Mouse (Mus musculus): ENCODE results near the gene Smarcd1.
"Not testable (repeated sequence)": the region's sequence is repeated elsewhere in the genome, so short reads cannot be mapped to it uniquely, and the experiment has no call there.

The Smarcd1 gene

GRCm38 (mm10) chr15:99688712-99689111 is 13.2 kb upstream of the Smarcd1 start:
- peak; percentile 67 for DNase-seq

DNA sequence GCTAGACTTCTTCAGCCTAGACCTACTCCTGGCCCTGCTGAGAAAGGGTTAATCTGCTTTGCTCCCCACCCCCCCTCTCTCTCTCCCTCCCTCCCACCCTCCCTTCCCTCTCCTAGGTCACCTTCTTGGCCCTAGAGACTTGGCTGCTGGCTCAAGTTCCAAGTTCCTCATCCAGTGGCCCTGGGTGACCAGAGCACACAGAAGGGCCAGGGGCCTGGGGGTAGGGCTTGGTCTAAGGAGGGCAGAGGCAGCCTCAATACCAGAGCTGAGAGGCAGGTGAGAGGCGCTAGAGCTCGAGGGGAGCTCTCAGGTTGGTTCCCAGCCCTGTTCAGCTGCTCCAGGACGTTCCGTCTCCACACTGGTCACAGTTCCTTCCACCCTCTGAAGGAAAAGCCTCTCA is 11.0 kb upstream of the Smarcd1 start:
- no peak for DNase-seq

DNA sequence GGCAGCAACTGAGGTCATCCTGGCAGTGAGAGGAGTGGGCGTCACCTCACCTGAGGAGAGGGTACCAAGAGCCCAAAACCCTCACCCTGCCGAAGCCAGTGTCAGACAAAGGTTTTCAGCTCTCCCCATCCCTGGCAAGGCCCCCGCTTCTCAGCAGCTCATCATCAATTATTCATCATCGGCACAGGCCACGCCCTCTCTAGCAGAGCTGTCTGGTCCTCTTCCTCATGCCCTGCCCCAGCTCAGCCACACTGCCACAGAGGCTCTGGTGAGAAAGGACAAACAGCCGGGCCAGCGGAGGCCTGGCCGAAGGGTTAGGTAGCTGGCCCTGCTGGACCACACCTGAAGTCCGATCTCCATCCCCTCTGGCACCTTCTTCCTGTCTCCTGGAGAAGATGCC is 10.0 kb upstream of the Smarcd1 start:
- DNase-seq = no peak

GRCm38 (mm10) chr15:99697309-99697708 is 4.6 kb upstream of the Smarcd1 start:
- DNase-seq = no peak

- no peak for DNase-seq
Measured at GRCm38 (mm10) chr15:99698533-99699085, 3.3 kb upstream of the Smarcd1 start.

- no peak for DNase-seq
Measured at GRCm38 (mm10) chr15:99699715-99700114, 2.2 kb upstream of the Smarcd1 start.

DNA sequence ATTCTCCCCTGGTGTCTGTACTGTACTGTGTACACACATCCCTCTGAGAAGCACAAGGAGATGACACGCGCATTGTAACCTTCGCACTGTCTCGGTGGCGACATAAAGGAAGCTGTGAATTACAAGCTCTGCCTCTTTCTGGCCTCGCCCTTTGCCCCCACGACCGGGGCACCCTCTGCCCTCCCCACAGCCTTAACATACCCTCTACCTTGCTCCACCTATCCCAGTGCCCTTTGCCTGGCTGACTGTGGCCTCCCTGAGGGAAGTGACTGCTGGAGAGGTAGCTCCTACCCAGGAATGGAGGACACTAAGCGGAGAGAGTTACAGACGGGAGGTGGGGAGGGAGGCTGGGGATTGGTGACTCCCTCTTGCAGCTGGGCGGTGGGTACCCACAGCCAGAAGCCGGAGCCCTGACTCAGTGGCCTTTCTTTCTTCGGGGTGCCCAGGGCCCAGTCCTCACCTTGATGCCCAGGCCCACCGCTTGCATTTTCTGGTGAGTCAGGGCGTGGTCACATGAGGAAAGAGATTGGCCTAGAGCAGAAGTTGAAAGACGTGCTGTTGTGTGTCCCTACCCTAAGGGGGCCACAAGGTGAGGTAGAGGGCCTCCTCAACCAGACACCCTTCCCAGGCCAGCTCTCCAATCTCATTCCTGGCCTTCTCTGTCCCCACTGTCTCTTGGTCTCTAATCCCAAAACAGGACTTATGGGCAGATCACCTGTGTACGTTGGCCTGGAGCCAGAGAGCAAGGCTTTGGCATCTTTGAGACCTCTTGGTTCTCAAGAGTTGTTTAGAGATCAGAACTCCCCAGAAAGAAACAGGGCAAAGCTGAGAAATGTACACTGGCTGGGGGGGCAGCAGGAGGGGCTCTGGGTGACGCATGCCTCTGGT is 1.5 kb upstream of the Smarcd1 start:
- DNase-seq = no peak

DNA sequence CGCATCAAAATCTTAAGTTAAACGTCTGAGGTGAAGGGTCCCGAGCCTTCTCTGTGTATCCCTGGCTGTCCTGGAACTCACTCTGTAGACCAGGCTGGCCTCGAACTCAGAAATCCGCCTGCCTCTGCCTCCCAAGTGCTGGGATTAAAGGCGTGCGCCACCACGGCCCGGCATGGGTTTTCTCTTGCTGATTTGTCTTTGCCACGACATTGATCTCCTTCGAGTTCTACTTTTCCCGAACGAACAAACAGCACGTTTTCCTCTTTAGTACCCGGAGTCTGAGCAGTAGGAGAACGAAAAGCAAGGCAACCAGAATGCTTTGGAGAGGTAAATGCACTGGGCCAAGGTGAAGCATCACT is 310 bp upstream of the Smarcd1 start:
- DNase-seq = not testable (repeated sequence)

DNA sequence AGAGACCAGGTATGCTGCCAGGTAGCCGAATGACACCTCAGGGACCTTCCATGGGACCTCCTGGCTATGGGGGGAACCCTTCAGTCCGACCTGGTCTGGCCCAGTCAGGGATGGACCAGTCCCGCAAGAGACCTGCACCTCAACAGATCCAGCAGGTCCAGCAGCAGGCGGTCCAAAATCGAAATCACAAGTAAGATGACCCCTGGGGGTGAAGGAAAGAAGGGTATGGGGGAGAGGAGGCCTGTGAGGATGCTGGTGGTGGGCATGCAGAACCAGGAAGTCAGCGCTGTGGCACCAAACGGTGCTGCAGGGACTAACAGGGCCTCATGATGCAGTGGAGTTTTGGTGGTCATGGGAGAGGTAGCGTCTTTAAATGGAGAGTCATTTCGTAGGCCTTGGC is 1.2 kb downstream of the Smarcd1 start:
- DNase-seq = no peak

DNA sequence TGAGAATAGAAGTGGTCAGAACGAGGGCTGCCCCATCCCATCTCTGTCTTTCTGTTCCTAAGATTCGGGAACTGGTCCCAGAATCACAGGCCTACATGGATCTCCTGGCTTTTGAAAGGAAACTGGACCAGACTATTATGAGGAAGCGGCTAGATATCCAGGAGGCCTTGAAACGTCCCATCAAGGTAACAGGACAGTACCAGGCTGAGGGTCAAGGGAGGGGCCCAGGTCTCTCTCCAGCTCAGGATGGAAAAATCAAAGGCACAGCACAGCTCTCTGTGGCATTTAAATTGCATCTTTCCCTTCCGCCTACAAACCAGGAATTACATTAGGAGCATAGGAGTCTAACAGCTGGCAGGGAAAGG is 1.7 kb downstream of the Smarcd1 start:
- no peak for DNase-seq

DNA sequence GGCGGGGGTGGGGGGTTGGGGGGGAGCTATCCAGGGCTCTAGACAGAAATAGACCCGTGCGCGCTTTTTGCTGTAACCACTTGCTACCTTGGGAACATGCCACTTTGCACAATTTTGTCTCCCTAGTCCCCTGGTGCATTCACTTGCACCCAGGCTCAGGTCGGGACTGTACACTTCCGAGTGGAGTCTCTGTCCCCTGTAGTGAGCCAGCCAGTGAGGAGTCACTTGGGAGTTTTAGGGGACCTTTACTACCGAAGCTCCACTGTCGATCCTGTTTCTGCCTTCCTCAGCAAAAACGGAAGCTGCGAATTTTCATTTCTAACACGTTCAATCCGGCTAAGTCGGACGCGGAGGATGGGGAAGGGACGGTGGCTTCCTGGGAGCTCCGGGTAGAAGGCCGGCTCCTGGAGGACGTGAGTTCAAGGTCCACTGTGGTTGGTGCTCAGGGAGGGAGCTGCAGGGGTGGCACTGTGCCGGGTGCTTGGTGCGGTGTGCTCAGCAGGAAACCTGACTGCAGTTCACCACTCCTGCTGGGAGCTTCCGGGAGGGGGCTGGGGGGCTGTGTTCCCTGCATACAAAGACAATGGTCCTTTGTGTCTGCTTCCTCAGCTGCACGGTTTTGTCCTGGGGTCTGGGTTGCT is 2.2 kb downstream of the Smarcd1 start:
- no peak for DNase-seq

- DNase-seq = no peak
Measured at GRCm38 (mm10) chr15:99704881-99705280, 3.0 kb downstream of the Smarcd1 start.

GRCm38 (mm10) chr15:99705440-99706048 is 3.6 kb downstream of the Smarcd1 start, which contains the start of gene Gm17349:
Gene Gm17349 (minus strand): TSS chr15:99705490.
- peak; percentile 63 for DNase-seq

DNA sequence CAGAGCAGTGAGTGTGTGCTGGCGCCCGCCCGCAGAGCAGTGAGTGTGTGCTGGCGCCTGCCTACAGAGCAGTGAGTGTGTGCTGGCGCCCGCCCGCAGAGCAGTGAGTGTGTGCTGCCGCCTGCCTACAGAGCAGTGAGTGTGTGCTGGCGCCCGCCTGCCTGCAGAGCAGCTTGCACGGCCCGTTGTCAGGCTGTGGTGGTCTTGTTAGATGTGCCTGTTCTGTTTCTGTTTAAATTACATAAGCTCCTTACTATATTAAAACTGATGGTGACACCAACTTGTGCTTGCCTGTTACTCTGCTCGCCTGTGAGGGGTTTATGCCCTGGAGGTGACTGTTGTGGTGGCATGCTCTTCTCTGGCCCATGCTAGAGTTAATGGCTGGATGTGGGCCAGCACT is 6.2 kb downstream of the Smarcd1 start:
- DNase-seq = no peak

GRCm38 (mm10) chr15:99710221-99711190 is 8.6 kb downstream of the Smarcd1 start:
- DNase-seq = no peak

GRCm38 (mm10) chr15:99711491-99711890 is 9.6 kb downstream of the Smarcd1 start:
- no peak for DNase-seq

GRCm38 (mm10) chr15:99712666-99713559 is 11.0 kb downstream of the Smarcd1 start:
- DNase-seq = no peak

DNA sequence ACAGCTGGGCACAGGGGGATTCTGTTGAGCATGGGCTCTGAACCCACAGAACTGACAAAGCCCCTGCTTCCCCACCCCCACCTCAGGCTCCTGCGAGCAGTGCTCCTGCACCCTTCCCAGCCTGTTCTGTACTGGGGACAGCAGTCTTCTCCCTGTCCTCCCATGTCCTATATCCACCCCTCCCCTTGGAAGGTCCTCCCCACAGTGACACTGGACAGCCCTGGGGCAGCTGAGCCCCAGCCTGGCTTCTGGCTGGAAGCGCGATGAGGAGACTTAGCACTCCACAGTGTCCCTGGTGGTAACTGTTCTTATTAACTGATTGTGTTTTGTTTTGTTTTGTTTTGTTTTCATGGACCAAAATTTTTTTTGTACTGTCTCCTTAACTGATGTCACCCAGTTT is 11.6 kb downstream of the Smarcd1 start:
- DNase-seq = no peak

- no peak for DNase-seq
Measured at GRCm38 (mm10) chr15:99714206-99714605, 12.3 kb downstream of the Smarcd1 start.

- DNase-seq = peak; percentile 83
Measured at GRCm38 (mm10) chr15:99714858-99715257, 12.9 kb downstream of the Smarcd1 start.

DNA sequence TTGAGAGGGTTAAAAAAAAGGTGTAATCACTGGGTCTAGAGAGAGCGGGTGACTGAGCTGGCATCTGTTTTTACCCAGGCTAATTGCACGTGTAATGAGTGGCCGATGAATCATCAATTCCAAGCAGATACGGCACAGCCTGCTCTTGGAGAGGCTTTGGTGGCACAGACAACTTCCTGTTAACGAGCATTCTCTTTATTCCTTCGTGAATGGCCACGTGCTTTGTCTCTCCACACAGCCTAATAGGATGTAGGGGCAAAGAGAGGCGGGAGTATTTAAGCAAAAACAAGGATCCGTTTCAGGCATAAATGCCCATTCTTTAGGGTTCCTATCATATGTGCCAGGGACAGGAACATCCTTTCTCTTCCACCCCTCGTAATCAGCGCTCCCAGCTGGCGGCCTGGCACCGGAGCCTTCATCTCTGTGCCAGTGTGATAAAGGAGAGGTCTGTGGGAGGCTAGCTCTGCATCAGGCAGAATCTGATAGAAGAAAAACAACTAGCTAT is 13.5 kb downstream of the Smarcd1 start:
- no peak for DNase-seq
